Mouse (Mus musculus) C2C12 (cell line): Measurements from ENCODE around the gene 1700013G24Rik. TPM values are rescaled to one million over a fixed set of nuclear protein-coding genes. Genes with fewer than 3 reads are reported as not detected.

Experiments
- H3K27me3 ChIP-seq: one replicate; pipeline ENCODE4 v1.6.1; 2011; ENCODE audit not compliant: control insufficient read depth, insufficient read depth, insufficient read length
- H3K36me3 ChIP-seq: one replicate; pipeline ENCODE4 v1.6.1; 2011; ENCODE audit not compliant: control insufficient read depth, insufficient read depth
- H3K4me3 ChIP-seq: one replicate; pipeline ENCODE4 v1.5.1; 2011; ENCODE audit warnings: mild to moderate bottlenecking, control low read depth; ENCODE audit not compliant: poor library complexity, insufficient read depth, severe bottlenecking
- H3K79me2 ChIP-seq: one replicate; pipeline ENCODE4 v1.6.1; 2011; ENCODE audit not compliant: control insufficient read depth, insufficient read depth
- H3K79me3 ChIP-seq: one replicate; pipeline ENCODE4 v1.6.1; 2011; ENCODE audit warnings: low read depth, control low read depth
- H3ac ChIP-seq: one replicate; pipeline ENCODE3; 2011; ENCODE audit warnings: low read depth; ENCODE audit not compliant: control insufficient read depth, insufficient read length
- CEBPB ChIP-seq: IDR thresholded peaks from one replicate; pipeline ENCODE4 v1.6.1; 2011; ENCODE audit warnings: low read depth, mild to moderate bottlenecking, control low read depth, moderate library complexity
- CTCF ChIP-seq: IDR thresholded peaks from one replicate; pipeline ENCODE4 v1.5.1; 2011; ENCODE audit not compliant: control insufficient read depth, insufficient read depth, insufficient read length
- FOSL1 ChIP-seq: IDR thresholded peaks from one replicate; pipeline ENCODE4 v1.8.0; 2011; ENCODE audit warnings: mild to moderate bottlenecking, low read length; ENCODE audit not compliant: poor library complexity, insufficient read depth, severe bottlenecking
- MAX ChIP-seq: IDR thresholded peaks from one replicate; pipeline ENCODE4 v1.6.1; 2011; ENCODE audit warnings: mild to moderate bottlenecking, control low read depth
- MYOD1 ChIP-seq: IDR thresholded peaks from one replicate; pipeline ENCODE4 v1.6.1; 2011; ENCODE audit warnings: low read depth; ENCODE audit not compliant: control insufficient read depth, insufficient read length
- MYOG ChIP-seq: IDR thresholded peaks from one replicate; pipeline ENCODE4 v1.6.1; 2011; ENCODE audit not compliant: control insufficient read depth, insufficient read length; ENCODE audit errors: extremely low read depth
- USF1 ChIP-seq: IDR thresholded peaks from one replicate; pipeline ENCODE4 v1.6.1; 2011; ENCODE audit warnings: low read depth, mild to moderate bottlenecking, control low read depth, moderate library complexity
- polyA plus RNA-seq: library from polyadenylated mRNA; unstranded; fragments of >200 nt; fragmentation: generic; extraction: Trizol; gene quantifications from one replicate; pipeline ENCODE4 v1.2.1, GENCODE M21; 2012; ENCODE audit warnings: missing spikeins

1700013G24Rik gene
- polyA plus RNA-seq, 1 experiment: 0.06 TPM

GRCm38 (mm10) chr4:137495501-137496100 lies 42.5 kb downstream of the 1700013G24Rik start:
- no peaks in the 10 kb centered on the region for H3K27me3 ChIP-seq
- TF ChIP-seq CTCF (no peak), MYOG (no peak), FOSL1 (no peak), MYOD1 (no peak), CEBPB (no peak)
- no peak overlapping the region for H3K4me3 ChIP-seq

GRCm38 (mm10) chr4:137497367-137497766 lies 44.3 kb downstream of the 1700013G24Rik start:
- Histone ChIP-seq H3K79me2 (peaks cover 97% of the 10 kb centered on the region), H3K4me3 (no peak overlapping the region), H3K36me3 (peaks cover 18% of the 10 kb centered on the region), H3K79me3 (peaks cover 72% of the 10 kb centered on the region), H3ac (no peak overlapping the region), H3K27me3 (no peaks in the 10 kb centered on the region)
- no peak for TF ChIP-seq MAX
- TF ChIP-seq MYOG: no peak
- TF ChIP-seq MYOD1: no peak
- TF ChIP-seq FOSL1: no peak
- TF ChIP-seq USF1: no peak
- TF ChIP-seq CTCF: no peak
- TF ChIP-seq CEBPB: no peak

More at GRCm38 (mm10) chr4:137495501-137496100, 42.5 kb downstream of the 1700013G24Rik start:
- Histone ChIP-seq H3K36me3 (peaks cover 17% of the 10 kb centered on the region), H3ac (no peak overlapping the region), H3K79me2 (peaks cover 96% of the 10 kb centered on the region), H3K79me3 (peaks cover 75% of the 10 kb centered on the region)

- Histone ChIP-seq H3K4me3 (no peak overlapping the region), H3K27me3 (no peaks in the 10 kb centered on the region), H3K79me2 (peaks cover 97% of the 10 kb centered on the region), H3K79me3 (peaks cover 65% of the 10 kb centered on the region), H3ac (peak overlapping the region; percentile 39), H3K36me3 (peaks cover 23% of the 10 kb centered on the region)
- no peak for TF ChIP-seq CEBPB
- no peak for TF ChIP-seq FOSL1
- TF ChIP-seq MYOD1: peak; percentile 85
These were observed 45.0 kb downstream of the 1700013G24Rik start for GRCm38 (mm10) chr4:137497892-137498722.

GRCm38 (mm10) chr4:137498882-137499583 lies 45.9 kb downstream of the 1700013G24Rik start:
- Histone ChIP-seq H3K79me3 (peaks cover 58% of the 10 kb centered on the region), H3K79me2 (peaks cover 92% of the 10 kb centered on the region), H3K27me3 (no peaks in the 10 kb centered on the region), H3K36me3 (peaks cover 32% of the 10 kb centered on the region), H3K4me3 (no peak overlapping the region), H3ac (no peak overlapping the region)
- TF ChIP-seq CEBPB (no peak), MAX (no peak), MYOG (no peak), MYOD1 (no peak), CTCF (no peak), FOSL1 (no peak), USF1 (no peak)

- H3K4me3 ChIP-seq: no peak overlapping the region
- H3K79me3 ChIP-seq: peaks cover 51% of the 10 kb centered on the region
- TF ChIP-seq MAX: no peak
- no peak for TF ChIP-seq MYOG
- TF ChIP-seq CTCF: no peak
- TF ChIP-seq FOSL1: no peak
- TF ChIP-seq MYOD1: no peak
- TF ChIP-seq CEBPB: no peak
- no peak for TF ChIP-seq USF1
- no peaks in the 10 kb centered on the region for H3K27me3 ChIP-seq
- peaks cover 42% of the 10 kb centered on the region for H3K36me3 ChIP-seq
- H3K79me2 ChIP-seq: peaks cover 81% of the 10 kb centered on the region
- H3ac ChIP-seq: peak overlapping the region; percentile 26
These were observed 47.1 kb downstream of the 1700013G24Rik start for GRCm38 (mm10) chr4:137500149-137500548.

GRCm38 (mm10) chr4:137500953-137501352 lies 47.9 kb downstream of the 1700013G24Rik start:
- peaks cover 79% of the 10 kb centered on the region for H3K79me2 ChIP-seq
- H3K79me3 ChIP-seq: peaks cover 45% of the 10 kb centered on the region
- no peaks in the 10 kb centered on the region for H3K27me3 ChIP-seq
- no peak for TF ChIP-seq CTCF
- peak; percentile 31 for TF ChIP-seq MAX
- TF ChIP-seq CEBPB: no peak
- TF ChIP-seq USF1: peak; percentile 54
- peak; percentile 44 for TF ChIP-seq MYOD1
- peak; percentile 94 for TF ChIP-seq FOSL1
- no peak for TF ChIP-seq MYOG
- no peak overlapping the region for H3K4me3 ChIP-seq
- H3ac ChIP-seq: no peak overlapping the region
- peaks cover 49% of the 10 kb centered on the region for H3K36me3 ChIP-seq
